Mouse (Mus musculus) embryo, embryonic 11.5 days (tissue): ENCODE results near the gene Chd4.

ENCODE experiments used
- DNase-seq: peaks from one replicate; pipeline ENCODE4 v3.0.0-alpha.2; 2012; ENCODE audit warnings: low read depth, low spot score

Chd4 gene

DNA sequence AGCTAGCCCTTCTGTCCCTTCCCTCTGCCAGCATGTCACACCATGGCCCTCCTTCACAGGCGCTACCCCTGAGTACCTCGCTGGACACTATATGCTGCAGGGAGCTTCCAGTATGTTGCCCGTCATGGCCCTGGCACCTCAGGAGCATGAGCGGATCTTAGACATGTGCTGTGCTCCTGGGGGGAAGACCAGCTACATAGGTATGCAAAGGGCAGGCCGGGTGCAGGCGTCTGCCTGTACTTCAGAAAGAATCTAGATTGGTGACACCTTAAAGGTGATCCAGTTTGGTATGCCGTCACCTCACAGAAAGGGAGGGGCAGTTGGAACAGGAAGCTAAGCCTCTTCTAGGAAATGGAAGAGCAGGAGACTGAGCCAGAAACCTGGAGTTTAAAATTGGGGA, 44.0 kb downstream of the Chd4 start:
- DNase-seq = no peak

DNA sequence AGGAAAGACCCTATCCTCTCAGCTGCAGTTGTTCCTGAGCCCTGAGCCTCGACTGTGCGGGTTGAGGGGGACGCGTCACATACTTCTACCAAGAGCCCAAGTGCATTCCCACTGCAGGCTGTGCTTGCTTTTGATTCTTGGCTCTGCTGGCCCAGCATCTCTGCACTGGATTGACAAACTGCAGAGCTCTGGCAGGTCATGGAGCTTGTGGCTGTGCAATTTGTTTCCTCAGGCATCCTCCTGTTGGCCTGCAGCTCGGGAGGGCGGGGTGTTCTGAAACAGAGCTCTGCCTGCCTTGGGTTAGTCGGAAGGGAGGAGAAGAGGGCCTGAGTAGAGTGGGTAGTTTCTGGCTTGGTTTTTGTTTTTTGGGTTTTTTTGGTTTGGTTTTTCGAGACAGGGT, 46.7 kb downstream of the Chd4 start:
- DNase-seq = no peak

- DNase-seq = no peak
Observed at GRCm38 (mm10) chr6:125143128-125143527, 47.3 kb downstream of the Chd4 start.

DNA sequence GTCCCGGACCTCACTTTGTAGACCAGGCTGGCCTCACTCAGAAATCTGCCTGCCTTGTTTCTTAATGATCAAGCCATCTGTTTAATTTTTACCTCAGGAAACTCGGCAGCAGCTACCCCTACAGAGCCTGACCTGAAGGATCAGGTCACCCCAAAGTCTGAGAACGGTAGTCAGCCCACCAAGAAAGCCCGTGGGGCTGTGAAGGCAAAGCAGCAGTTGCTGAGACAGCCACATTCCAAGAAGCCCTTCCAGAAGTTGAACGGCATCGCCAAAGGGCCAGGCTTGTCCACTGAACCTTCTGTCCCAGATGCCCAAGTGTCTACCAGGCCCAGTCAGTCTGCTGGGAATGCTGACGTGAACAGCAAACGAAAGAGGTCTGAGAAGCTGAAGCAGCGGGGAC, 48.1 kb downstream of the Chd4 start:
- DNase-seq = no peak

DNA sequence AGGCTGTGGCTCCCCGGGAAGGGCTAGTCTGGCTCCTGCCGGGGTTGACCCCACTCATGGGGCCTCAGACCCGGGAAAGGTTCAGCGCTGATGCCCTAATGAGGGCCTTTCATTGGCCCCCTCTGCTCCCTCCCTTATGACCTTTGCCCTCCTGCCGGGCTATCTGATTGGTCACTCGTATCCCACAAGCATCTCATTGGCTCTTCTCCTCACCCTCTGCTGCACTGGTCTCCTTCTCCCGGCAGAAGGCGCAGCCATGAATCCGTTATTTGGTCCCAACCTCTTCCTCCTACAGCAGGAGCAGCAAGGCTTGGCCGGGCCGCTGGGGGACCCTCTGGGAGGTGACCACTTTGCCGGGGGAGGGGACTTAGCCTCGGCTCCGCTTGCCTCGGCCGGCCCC, 49.2 kb downstream of the Chd4 start, which contains the start of gene Iffo1:
Gene Iffo1 (plus strand): TSS at position 241 of the 400 bp plus-strand sequence.
- DNase-seq = peak; percentile 86

DNA sequence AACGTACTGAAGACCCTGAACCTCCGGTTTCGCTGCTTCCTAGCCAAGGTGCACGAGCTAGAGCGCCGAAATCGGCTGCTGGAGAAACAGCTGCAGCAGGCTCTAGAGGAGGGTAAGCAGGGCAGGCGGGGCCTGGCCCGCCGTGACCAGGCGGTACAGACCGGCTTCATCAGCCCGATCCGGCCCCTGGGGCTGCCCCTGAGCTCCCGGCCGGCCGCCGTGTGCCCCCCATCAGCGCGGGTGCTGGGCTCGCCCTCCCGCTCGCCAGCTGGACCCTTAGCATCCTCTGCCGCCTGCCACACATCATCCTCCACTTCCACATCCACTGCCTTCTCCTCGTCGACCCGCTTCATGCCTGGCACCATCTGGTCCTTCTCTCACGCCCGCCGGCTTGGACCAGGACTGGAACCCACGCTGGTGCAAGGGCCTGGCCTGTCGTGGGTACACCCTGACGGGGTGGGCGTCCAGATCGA, 49.7 kb downstream of the Chd4 start:
- no peak for DNase-seq

GRCm38 (mm10) chr6:125146148-125146547, 50.4 kb downstream of the Chd4 start:
- DNase-seq = no peak

DNA sequence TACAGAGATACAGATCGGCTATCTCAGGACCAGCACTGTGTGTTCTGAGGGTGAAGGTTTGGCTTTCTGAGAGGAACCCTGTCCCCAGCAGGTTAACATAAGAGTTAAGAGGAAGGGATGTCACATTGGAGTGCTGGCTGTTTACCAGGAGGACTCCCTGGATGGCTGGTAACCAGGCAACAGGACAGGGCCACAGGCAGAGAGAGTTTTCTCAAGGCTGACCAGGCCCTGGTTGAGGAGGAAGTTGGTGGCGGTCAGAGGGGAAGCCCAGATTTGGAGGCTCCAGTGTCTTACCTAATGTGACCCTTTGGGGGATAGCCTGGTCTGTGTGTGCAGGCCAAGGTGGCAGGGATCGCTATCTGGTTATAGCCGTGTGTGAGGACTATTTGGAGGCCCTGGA, 51.0 kb downstream of the Chd4 start:
- no peak for DNase-seq

GRCm38 (mm10) chr6:125147329-125147728, 51.5 kb downstream of the Chd4 start:
- no peak for DNase-seq

- no peak for DNase-seq
Observed at GRCm38 (mm10) chr6:125148251-125148925, 52.6 kb downstream of the Chd4 start.

DNA sequence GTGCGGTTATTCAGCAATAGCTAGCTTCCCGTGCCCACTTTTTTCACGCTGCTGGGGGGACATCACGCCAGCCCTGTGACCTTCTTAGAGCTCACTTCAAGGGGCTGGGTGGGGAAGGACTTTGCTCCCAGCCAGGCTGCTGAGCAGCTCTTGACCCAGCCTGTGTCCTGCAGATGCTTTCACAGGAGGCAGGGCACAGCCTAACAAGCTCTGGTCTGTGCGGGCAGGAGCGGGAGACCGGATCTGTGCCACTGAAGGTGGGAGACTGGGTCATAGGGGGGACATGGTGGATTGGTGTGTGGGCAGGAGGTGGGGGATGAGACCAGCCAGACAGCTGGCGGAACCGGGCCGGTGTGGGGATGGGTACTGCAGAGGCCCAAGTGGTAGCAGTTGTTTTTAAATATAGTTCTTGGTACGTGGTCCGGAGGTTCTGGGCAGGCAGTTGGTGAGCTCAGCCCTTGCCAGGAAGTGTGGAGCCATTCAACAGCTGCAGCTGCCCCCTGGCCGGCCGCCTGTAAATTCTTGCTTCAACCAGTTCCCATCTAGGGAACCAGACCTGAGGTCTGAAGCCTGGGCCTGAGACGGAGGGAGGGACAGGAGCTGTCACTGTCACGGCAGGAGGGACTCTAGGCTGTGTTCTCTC, 53.3 kb downstream of the Chd4 start:
- no peak for DNase-seq

DNA sequence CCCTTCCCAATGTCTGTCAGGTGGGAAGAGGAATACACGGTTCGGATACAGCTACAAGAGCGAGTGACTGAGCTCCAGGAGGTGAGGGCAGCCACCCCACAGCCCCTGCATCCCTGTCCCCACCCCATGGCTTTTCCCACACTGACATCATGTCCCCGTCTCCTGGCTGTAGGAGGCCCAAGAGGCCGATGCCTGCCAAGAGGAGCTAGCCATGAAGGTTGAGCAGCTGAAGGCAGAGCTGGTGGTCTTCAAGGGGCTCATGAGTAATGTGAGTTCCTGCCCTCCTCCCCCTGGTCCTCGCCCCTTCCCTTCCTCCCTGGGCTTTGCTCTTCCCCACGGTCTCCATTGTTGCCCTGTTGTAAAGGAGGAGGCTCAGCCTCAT, 53.8 kb downstream of the Chd4 start:
- DNase-seq = no peak

- no peak for DNase-seq
Observed at GRCm38 (mm10) chr6:125152212-125153017, 56.6 kb downstream of the Chd4 start.

- no peak for DNase-seq
Observed at GRCm38 (mm10) chr6:125153018-125153389, 57.2 kb downstream of the Chd4 start.

DNA sequence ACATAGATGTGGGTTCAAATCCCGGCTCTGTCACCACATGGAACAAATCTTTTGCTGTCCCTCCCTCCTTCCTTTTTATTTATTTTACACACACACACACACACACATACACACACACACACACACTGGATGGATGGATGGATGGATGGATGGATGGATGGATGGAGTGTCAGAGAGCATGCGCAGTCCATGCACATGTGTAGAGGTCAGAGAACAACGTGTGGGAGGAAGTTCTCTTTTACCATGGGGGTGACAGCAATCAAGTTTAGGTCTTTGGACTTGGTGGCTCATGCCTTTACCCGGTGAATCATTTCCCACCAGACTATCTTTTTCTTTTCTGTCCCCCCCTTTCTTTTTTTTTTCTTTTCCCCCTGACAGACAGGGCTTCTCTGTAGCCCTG, 57.9 kb downstream of the Chd4 start:
- no peak for DNase-seq

GRCm38 (mm10) chr6:125154550-125154949, 58.8 kb downstream of the Chd4 start:
- no peak for DNase-seq

GRCm38 (mm10) chr6:125155262-125155661, 59.5 kb downstream of the Chd4 start:
- no peak for DNase-seq

DNA sequence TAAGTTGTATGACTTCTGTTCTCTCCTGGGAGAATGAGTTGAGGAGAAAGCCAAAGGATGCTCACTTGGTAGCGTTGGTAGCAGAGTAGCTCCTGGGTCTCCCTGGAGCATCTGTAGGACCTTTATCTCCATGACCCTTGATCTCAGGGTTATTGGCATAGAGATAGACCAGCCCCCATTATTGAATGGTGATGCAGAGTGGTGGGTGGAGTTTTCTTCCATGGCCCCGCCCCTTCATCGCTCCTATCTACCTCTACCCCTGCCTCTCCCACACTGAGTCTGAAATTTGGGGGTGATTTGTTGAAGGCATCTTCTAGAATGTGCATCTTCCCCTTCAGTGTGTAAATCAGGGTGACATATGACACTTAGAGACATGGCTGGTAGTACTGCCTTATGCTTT, 60.7 kb downstream of the Chd4 start:
- DNase-seq = no peak

- no peak for DNase-seq
Observed at GRCm38 (mm10) chr6:125156903-125157614, 61.3 kb downstream of the Chd4 start.

- DNase-seq = no peak
Observed at GRCm38 (mm10) chr6:125158944-125159492, 63.2 kb downstream of the Chd4 start.

GRCm38 (mm10) chr6:125159773-125160557, 64.2 kb downstream of the Chd4 start:
- no peak for DNase-seq
